Mouse (Mus musculus): ENCODE data around the gene Antxr1. TPM values are rescaled to one million over a fixed set of nuclear protein-coding genes. Genes with fewer than 3 reads are reported as not detected.

Antxr1 gene
- polyA plus RNA-seq, 1 experiment from 2014 or later = 4.8 TPM

DNA sequence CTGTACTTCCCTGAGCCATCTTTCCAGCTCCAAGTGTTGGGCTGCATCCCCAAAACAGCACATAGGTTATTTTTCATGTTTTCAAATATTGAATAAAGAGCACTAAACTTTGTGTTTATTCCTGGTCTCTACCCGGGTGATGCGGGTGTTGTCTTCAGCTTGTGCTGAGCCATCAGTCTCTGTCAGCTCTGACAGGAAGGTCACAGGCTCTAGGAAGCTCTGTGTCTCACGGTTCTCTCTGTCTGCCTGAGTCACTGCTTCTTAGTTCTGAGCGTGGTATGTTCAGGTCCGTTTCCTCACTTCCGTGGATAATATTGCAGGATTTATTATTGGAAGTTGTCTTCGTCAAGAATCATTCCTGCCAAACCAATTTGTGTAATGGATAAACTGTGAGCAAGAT lies 213.7 kb downstream of the Antxr1 start:
- H3K4me1 ChIP-seq = no peaks in the 10 kb centered on the region

GRCm38 (mm10) chr6:87120661-87121060 lies 215.0 kb downstream of the Antxr1 start:
- H3K27me3 ChIP-seq (replicated peaks) = no peaks in the 10 kb centered on the region

More for the DNA sequence above, 213.7 kb downstream of the Antxr1 start:
- Histone ChIP-seq H3K27ac (no peak overlapping the region), H3K9me3 (no peaks in the 10 kb centered on the region), H3K36me3 (no peaks in the 10 kb centered on the region), H3K9ac (no peak overlapping the region), H3K4me2 (replicated peaks) (no peak overlapping the region), H3K27me3 (replicated peaks) (no peaks in the 10 kb centered on the region), H3K4me3 (no peak overlapping the region)
- no peak for ATAC-seq (ENCODE audit: low FRiP score, low read depth)
- 85% methylated on average over 7 of the region's 7 CpGs for WGBS

GRCm38 (mm10) chr6:87119975-87120374 lies 215.6 kb downstream of the Antxr1 start:
- Histone ChIP-seq H3K9ac (no peak overlapping the region), H3K4me2 (replicated peaks) (no peak overlapping the region), H3K4me3 (no peak overlapping the region), H3K36me3 (no peaks in the 10 kb centered on the region), H3K27ac (no peak overlapping the region), H3K4me1 (no peaks in the 10 kb centered on the region), H3K27me3 (replicated peaks) (no peaks in the 10 kb centered on the region), H3K9me3 (no peaks in the 10 kb centered on the region)
- no peak for ATAC-seq (ENCODE audit: low FRiP score, low read depth)
- 63% methylated on average over 4 of the region's 4 CpGs for WGBS

More at GRCm38 (mm10) chr6:87120661-87121060, 215.0 kb downstream of the Antxr1 start:
- Histone ChIP-seq H3K9me3 (no peaks in the 10 kb centered on the region), H3K9ac (no peak overlapping the region), H3K27ac (no peak overlapping the region), H3K4me1 (no peaks in the 10 kb centered on the region), H3K36me3 (no peaks in the 10 kb centered on the region), H3K4me3 (no peak overlapping the region), H3K4me2 (replicated peaks) (no peak overlapping the region)
- 91% methylated on average over 6 of the region's 6 CpGs for WGBS
- no peak for ATAC-seq (ENCODE audit: low FRiP score, low read depth)

GRCm38 (mm10) chr6:87119066-87119837 lies 216.4 kb downstream of the Antxr1 start:
- Histone ChIP-seq H3K4me1 (no peaks in the 10 kb centered on the region), H3K27me3 (replicated peaks) (no peaks in the 10 kb centered on the region), H3K27ac (no peak overlapping the region), H3K4me3 (no peak overlapping the region), H3K4me2 (replicated peaks) (no peak overlapping the region), H3K9me3 (no peaks in the 10 kb centered on the region), H3K36me3 (no peaks in the 10 kb centered on the region), H3K9ac (no peak overlapping the region)
- WGBS = 86% methylated on average over 20 of the region's 20 CpGs
- ATAC-seq (ENCODE audit: low FRiP score, low read depth) = no peak

GRCm38 (mm10) chr6:87116596-87116995 lies 219.0 kb downstream of the Antxr1 start:
- no peak overlapping the region for H3K4me2 ChIP-seq (replicated peaks)
- no peaks in the 10 kb centered on the region for H3K36me3 ChIP-seq
- no peak overlapping the region for H3K9ac ChIP-seq
- H3K27me3 ChIP-seq (replicated peaks) = no peaks in the 10 kb centered on the region
- no peak overlapping the region for H3K4me3 ChIP-seq
- 87% methylated on average over 7 of the region's 7 CpGs for WGBS
- no peak overlapping the region for H3K27ac ChIP-seq
- H3K9me3 ChIP-seq = no peaks in the 10 kb centered on the region
- H3K4me1 ChIP-seq = no peaks in the 10 kb centered on the region
- no peak for ATAC-seq (ENCODE audit: low FRiP score, low read depth)

DNA sequence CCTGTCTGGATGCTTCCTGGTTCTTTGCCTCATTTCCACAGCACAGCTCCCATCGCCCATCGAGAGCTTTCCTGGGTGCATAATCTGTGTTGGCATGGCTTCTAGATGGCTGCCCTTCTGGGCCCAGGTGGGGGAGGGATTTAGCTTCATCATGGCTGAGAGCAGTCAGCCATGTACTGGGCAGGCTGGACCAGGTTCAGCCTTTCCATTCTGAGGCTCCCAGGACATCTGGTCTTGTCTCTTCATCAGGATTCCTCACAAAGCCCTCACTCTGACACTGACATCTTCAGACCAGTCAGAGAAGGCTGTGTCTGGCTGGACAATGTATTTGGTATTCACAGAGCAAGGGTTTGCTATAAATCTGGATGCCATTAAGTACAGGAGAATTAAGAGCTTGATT lies 219.6 kb downstream of the Antxr1 start:
- Histone ChIP-seq H3K27me3 (replicated peaks) (no peaks in the 10 kb centered on the region), H3K27ac (no peak overlapping the region), H3K4me2 (replicated peaks) (no peak overlapping the region), H3K4me3 (no peak overlapping the region), H3K9ac (no peak overlapping the region), H3K36me3 (no peaks in the 10 kb centered on the region), H3K4me1 (no peaks in the 10 kb centered on the region), H3K9me3 (no peaks in the 10 kb centered on the region)
- 79% methylated on average over 2 of the region's 2 CpGs for WGBS
- ATAC-seq (ENCODE audit: low FRiP score, low read depth) = no peak

GRCm38 (mm10) chr6:87112125-87112524 lies 223.5 kb downstream of the Antxr1 start:
- Histone ChIP-seq H3K4me2 (replicated peaks) (no peak overlapping the region), H3K4me3 (no peak overlapping the region), H3K9ac (no peak overlapping the region), H3K27me3 (replicated peaks) (no peaks in the 10 kb centered on the region), H3K4me1 (no peaks in the 10 kb centered on the region), H3K36me3 (no peaks in the 10 kb centered on the region), H3K9me3 (no peaks in the 10 kb centered on the region), H3K27ac (no peak overlapping the region)
- WGBS = 73% methylated on average over 6 of the region's 6 CpGs
- no peak for ATAC-seq (ENCODE audit: low FRiP score, low read depth)

DNA sequence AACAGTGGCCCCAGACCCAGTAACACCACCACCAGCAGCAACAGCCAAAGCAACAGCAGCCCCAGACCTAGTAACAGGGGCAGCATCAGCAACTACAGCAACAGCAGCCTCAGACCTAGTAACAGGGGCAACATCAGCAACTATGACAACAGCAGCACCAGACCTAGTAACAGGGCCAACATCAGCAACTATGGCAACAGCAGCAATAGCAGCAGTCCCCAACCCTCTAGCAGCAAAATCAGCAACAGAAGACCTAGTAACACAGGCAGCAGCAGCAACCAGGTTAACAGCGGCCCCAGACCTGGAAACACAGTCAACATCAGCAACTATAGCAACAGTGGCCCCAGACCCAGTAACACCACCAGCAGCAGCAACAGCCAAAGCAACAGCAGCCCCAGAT lies 224.1 kb downstream of the Antxr1 start:
- Histone ChIP-seq H3K9ac (no peak overlapping the region), H3K4me2 (replicated peaks) (no peak overlapping the region), H3K36me3 (no peaks in the 10 kb centered on the region), H3K9me3 (no peaks in the 10 kb centered on the region), H3K27me3 (replicated peaks) (no peaks in the 10 kb centered on the region), H3K4me3 (no peak overlapping the region), H3K27ac (no peak overlapping the region), H3K4me1 (no peaks in the 10 kb centered on the region)
- WGBS = 92% methylated on average over 1 of the region's 1 CpGs
- no peak for ATAC-seq (ENCODE audit: low FRiP score, low read depth)

- no peak within 1 kb of the TSS for H3K9ac ChIP-seq
- H3K9me3 ChIP-seq = no peaks in the 10 kb centered on the region
- no peak within 1 kb of the TSS for H3K27ac ChIP-seq
- H3K36me3 ChIP-seq = no peaks in the 10 kb centered on the region
- no peaks in the 10 kb centered on the region for H3K27me3 ChIP-seq (replicated peaks)
- no peak for ATAC-seq (ENCODE audit: low FRiP score, low read depth)
- 78% methylated on average over 11 of the region's 11 CpGs for WGBS
- no peak within 1 kb of the TSS for H3K4me3 ChIP-seq
- peaks cover 8% of the 10 kb centered on the region for H3K4me1 ChIP-seq
- H3K4me2 ChIP-seq (replicated peaks) = no peak within 1 kb of the TSS
These were observed 231.4 kb downstream of the Antxr1 start, which contains the start of gene D6Ertd527e for GRCm38 (mm10) chr6:87104123-87104796. Gene D6Ertd527e (plus strand): TSS chr6:87104746.

DNA sequence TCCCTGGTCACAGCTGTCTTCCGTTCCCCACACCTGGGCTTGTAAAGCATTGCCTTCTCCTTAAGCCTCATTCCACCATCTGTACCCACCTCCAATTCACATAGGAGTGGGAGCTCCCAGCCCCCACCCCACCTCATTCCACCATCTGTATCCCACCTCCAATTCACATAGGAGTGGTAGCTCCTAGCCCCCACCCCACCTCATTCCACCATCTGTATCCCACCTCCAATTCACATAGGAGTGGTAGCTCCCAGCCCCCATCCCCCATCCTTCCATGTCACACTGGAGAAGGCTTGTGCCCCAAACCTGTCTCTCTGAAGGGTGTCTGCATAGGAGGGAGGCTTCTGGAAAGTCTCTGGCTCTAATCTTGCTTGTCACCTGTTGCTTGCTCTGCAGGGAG lies 232.3 kb downstream of the Antxr1 start:
- no peak overlapping the region for H3K9ac ChIP-seq
- no peaks in the 10 kb centered on the region for H3K9me3 ChIP-seq
- H3K4me2 ChIP-seq (replicated peaks) = no peak overlapping the region
- no peak overlapping the region for H3K4me3 ChIP-seq
- H3K27ac ChIP-seq = no peak overlapping the region
- H3K36me3 ChIP-seq = no peaks in the 10 kb centered on the region
- no peak for ATAC-seq (ENCODE audit: low FRiP score, low read depth)
- peaks cover 8% of the 10 kb centered on the region for H3K4me1 ChIP-seq
- no peaks in the 10 kb centered on the region for H3K27me3 ChIP-seq (replicated peaks)
- WGBS = 70% methylated on average over 1 of the region's 1 CpGs

DNA sequence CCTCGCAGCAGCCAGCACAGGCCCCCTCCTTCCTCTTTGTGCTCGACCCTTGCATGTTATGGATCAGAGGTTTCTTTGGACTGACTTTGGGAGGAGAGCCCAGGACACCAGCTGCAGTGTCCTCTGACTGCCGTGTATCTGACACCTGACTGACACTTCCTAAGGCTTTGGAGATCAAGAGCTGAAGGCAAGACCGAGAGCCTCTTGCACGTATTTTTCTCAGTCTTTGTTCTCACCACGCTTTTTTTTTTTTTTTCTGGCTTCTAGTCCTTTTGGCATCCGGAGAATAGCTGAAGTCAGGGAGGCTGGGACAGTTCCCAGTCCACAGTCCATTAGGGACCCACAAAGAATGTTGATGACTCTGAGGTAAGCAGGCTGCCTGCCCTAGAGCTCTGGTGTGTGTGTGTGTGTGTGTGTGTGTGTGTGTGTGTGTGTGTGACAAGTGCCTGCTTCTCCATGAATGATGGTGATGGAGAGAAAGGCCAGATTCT lies 233.2 kb downstream of the Antxr1 start:
- H3K9me3 ChIP-seq = no peaks in the 10 kb centered on the region
- H3K4me1 ChIP-seq = peaks cover 8% of the 10 kb centered on the region
- H3K27me3 ChIP-seq (replicated peaks) = no peaks in the 10 kb centered on the region
- no peak overlapping the region for H3K27ac ChIP-seq
- no peaks in the 10 kb centered on the region for H3K36me3 ChIP-seq
- H3K4me3 ChIP-seq = no peak overlapping the region
- WGBS = 46% methylated on average over 7 of the region's 7 CpGs
- no peak for ATAC-seq (ENCODE audit: low FRiP score, low read depth)
- no peak overlapping the region for H3K4me2 ChIP-seq (replicated peaks)
- H3K9ac ChIP-seq = no peak overlapping the region

DNA sequence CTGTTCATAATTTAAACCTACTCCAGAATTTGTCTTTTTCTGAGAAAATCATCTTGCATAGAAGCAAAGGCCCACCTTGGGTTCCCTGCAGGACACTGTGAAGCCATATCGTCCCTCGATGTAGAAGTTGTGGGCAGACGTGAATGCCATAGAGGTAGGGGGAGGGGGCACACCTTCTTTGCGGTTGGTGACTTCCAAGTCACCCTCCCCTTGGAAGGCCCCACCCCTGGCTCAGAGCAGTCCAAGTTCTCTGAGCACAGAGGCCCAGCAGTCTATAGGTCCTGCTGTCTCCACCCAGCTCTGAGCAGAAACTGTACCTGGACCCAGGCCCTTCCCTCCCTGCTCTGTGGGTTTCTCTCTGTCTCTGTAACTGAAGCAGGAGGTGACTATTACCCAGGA lies 233.7 kb downstream of the Antxr1 start:
- H3K9ac ChIP-seq = no peak overlapping the region
- no peaks in the 10 kb centered on the region for H3K9me3 ChIP-seq
- no peaks in the 10 kb centered on the region for H3K27me3 ChIP-seq (replicated peaks)
- H3K4me3 ChIP-seq = no peak overlapping the region
- no peaks in the 10 kb centered on the region for H3K36me3 ChIP-seq
- WGBS = 40% methylated on average over 4 of the region's 4 CpGs
- no peak overlapping the region for H3K27ac ChIP-seq
- no peak overlapping the region for H3K4me2 ChIP-seq (replicated peaks)
- peak; percentile 54; the same call in 1 of the 2 replicates for ATAC-seq (ENCODE audit: low FRiP score, low read depth)
- peaks cover 8% of the 10 kb centered on the region for H3K4me1 ChIP-seq
